ENCODE assay signal across 8 mouse cellular contexts in genomic region chr5:134539891-134540290, GRCm38 (mm10). TPM values are rescaled to one million over a fixed set of nuclear protein-coding genes. Genes with fewer than 3 reads are reported as not detected.
DNase-seq lines count a peak whose midpoint lies in the region; ATAC-seq lines count a peak whose summit lies in the region.

No protein-coding gene starts in this region.

- H3K36me3 ChIP-seq in lung, embryonic 16.5 days (ENCODE audit: control insufficient read depth, insufficient read depth, low read length), result peaks cover 3% of the 10 kb centered on the region; the same call in 1 of the 2 replicates

- H3K9ac ChIP-seq in lung, embryonic 16.5 days (ENCODE audit: low read length), result peak overlapping the region; percentile 49

- H3K9me3 ChIP-seq in lung, embryonic 16.5 days (ENCODE audit: control insufficient read depth, low read length), result no peaks in the 10 kb centered on the region

- DNase-seq in spleen, postnatal 36 days (ENCODE audit: low spot score in 2 of 2), result peak; percentile 27
- no peak for DNase-seq in spleen, adult 12 weeks (ENCODE audit: low spot score)
- DNase-seq in embryo, embryonic 11.5 days (ENCODE audit: low read depth, low spot score), result peak; percentile 54
- peak; percentile 81 to 89 for DNase-seq in heart, adult 9 months (ENCODE audit: low spot score in 2 of 2)
- DNase-seq in kidney, adult 18-20 months, result peak; percentile 23
- DNase-seq in right cerebral cortex, postnatal 4 days, result peak; percentile 49

- ATAC-seq in lung, embryonic 16.5 days (ENCODE audit: low read depth), result peak; percentile 85
- ATAC-seq in cerebellum, adult (ENCODE audit: insufficient number of reproducible peaks, low FRiP score, low TSS enrichment), result no peak

- H3K4me1 ChIP-seq in lung, embryonic 16.5 days (replicated peaks; ENCODE audit: control insufficient read depth, insufficient read depth, low read length), result peaks cover 36% of the 10 kb centered on the region

- WGBS in lung, embryonic 16.5 days, result 7% methylated on average over 3 of the region's 3 CpGs

- no peak overlapping the region for H3K4me3 ChIP-seq in lung, embryonic 16.5 days (ENCODE audit: low read length)

- no peaks in the 10 kb centered on the region for H3K27me3 ChIP-seq in lung, embryonic 16.5 days (ENCODE audit: control insufficient read depth, insufficient read depth, low read depth, low read length)

- no peak overlapping the region for H3K4me2 ChIP-seq in lung, embryonic 16.5 days (ENCODE audit: low read depth, low read length)

- peak overlapping the region; percentile 88 for H3K27ac ChIP-seq in lung, embryonic 16.5 days (ENCODE audit: low read length)

RNA-seq across cellular contexts. Expression of gene Clip2, which starts 12.3 kb away (rescaled TPM):
- 4.6 and 4.7 TPM in 2 replicates for polyA plus RNA-seq in lung, embryonic 16.5 days (2015; fragmentation: Nextera tagmentation; extraction: Ambion mirVana)

RNA-seq across cellular contexts. Expression of gene Syna, which starts 20.1 kb away (rescaled TPM):
- polyA plus RNA-seq in lung, embryonic 16.5 days (2015; fragmentation: Nextera tagmentation; extraction: Ambion mirVana), result 0.20 and 0.23 TPM in 2 replicates

RNA-seq across cellular contexts. Expression of gene Rfc2, which starts 41.3 kb away (rescaled TPM):
- polyA plus RNA-seq in lung, embryonic 16.5 days (2015; fragmentation: Nextera tagmentation; extraction: Ambion mirVana), result 255 and 270 TPM in 2 replicates
